Mouse (Mus musculus) megakaryocyte, embryonic 14.5 days (primary cell): ENCODE results near the gene Maml3.

Experiments used
- FLI1 ChIP-seq: IDR thresholded peaks from 2 replicates; pipeline ENCODE4 v1.6.1; 2012; ENCODE audit warnings: low read length, inconsistent platforms, mixed read lengths
- GATA1 ChIP-seq: IDR thresholded peaks from 3 replicates; pipeline ENCODE4 v1.6.1; 2012; ENCODE audit warnings: mixed read lengths, low read length, inconsistent platforms, borderline replicate concordance

GRCm38 (mm10) chr3:52100926-52101325 lies 4.0 kb downstream of the Maml3 start:
- TF ChIP-seq GATA1 (no peak), FLI1 (no peak)
